Mouse (Mus musculus): ENCODE results near the gene 9230102O04Rik.

The 9230102O04Rik gene

GRCm38 (mm10) chr2:9888913-9889650 lies at the start of gene 9230102O04Rik:
TSS of gene 9230102O04Rik (minus strand) at chr2:9889540.
- in situ Hi-C loops (cut with MboI; ENCODE audit: low pct_unique_long_range_greater_than_20kb in 1 of 2, low sequenced_read_pairs in 2 of 2, unreplicated experiment in 1 of 2) = loop anchor here in 1 of 2 experiments (25.0 kb wide), 1 partner anchor 473 kb away; the partner anchor contains the start of gene Sfmbt2

GRCm38 (mm10) chr2:9935965-9936364 lies 46.6 kb upstream of the 9230102O04Rik start:
- in situ Hi-C loops (cut with MboI; ENCODE audit: low pct_unique_long_range_greater_than_20kb in 1 of 2, low sequenced_read_pairs in 2 of 2, unreplicated experiment in 1 of 2) = no loop called here

- in situ Hi-C loops (cut with MboI; ENCODE audit: low pct_unique_long_range_greater_than_20kb in 1 of 2, low sequenced_read_pairs in 2 of 2, unreplicated experiment in 1 of 2) = no loop called here
Observed at GRCm38 (mm10) chr2:9926905-9927283, 37.6 kb upstream of the 9230102O04Rik start.

DNA sequence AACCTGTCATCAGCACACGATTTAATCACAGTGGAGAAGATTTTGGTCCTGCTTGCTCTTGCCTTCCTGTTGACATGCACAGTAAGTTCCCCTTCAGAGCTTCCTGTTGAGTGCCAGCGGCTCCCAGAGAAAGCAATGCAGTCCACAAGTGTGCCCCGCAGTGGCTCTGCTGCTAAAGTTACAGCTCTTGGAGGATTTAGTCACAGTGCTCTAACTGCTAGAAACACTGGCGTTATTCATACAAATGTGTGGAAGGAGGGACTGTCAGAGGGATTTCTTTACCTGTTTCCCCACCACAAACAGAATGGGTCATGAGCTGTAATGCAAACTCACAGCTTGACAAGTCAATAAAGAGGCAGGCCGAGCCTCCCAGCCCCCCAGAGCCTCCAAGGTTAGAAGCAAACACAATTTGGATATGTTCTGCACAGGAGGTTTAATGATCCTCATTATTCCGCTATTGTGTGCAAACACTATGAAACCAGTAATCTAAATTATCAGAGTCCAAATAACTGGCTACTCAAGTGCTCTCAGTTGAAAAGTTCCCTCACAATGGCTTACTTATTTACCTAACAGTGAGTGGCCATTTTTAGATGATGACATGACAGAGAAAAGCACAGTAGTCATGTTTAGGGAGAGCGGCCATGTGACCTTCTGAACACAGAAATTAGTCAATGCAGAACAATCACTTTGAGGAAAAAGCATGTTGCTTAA lies 37.0 kb upstream of the 9230102O04Rik start:
- in situ Hi-C loops (cut with MboI; ENCODE audit: low pct_unique_long_range_greater_than_20kb in 1 of 2, low sequenced_read_pairs in 2 of 2, unreplicated experiment in 1 of 2) = no loop called here

- in situ Hi-C loops (cut with MboI; ENCODE audit: low pct_unique_long_range_greater_than_20kb in 1 of 2, low sequenced_read_pairs in 2 of 2, unreplicated experiment in 1 of 2) = no loop called here
Observed at GRCm38 (mm10) chr2:9918691-9919471, 29.5 kb upstream of the 9230102O04Rik start.

DNA sequence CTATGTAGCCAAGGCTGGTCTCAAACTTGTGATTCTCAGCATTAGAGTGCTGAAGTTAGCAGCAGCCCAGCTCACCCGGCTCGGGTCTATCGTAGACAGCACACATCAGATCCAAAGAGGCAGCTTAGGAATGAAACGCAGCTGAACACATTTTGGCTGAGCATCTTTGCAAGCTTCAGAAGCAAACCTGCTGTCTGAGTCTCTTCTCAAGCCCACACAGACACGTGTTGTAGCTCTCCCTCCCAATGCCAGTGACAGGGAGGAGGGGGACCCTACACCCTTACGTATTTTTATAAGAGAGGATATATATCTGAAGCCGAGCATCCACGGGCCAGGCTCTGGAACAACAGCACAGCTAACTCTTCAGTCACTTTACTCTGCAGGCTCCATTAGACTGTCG lies 28.3 kb upstream of the 9230102O04Rik start:
- in situ Hi-C loops (cut with MboI; ENCODE audit: low pct_unique_long_range_greater_than_20kb in 1 of 2, low sequenced_read_pairs in 2 of 2, unreplicated experiment in 1 of 2) = no loop called here

DNA sequence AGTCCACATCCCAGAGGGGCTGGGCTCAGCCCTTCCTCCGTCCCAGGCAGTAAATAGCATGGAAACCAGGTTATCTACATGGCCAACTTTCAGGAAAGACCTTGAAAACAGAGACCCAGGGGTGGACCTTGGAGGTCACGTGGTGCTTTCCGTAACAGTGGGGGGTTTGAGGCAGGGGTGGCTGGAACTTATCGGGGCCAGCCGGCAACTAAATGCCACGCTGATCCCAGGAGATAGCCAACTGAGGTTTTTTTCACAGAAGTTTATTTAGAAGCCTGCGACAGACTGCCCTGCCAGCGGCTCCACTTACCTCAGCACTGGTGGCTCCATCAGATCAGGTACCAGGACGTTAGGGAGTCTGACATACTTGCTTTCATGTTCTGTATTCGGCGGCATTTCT lies 16.7 kb upstream of the 9230102O04Rik start:
- in situ Hi-C loops (cut with MboI; ENCODE audit: low pct_unique_long_range_greater_than_20kb in 1 of 2, low sequenced_read_pairs in 2 of 2, unreplicated experiment in 1 of 2) = no loop called here

DNA sequence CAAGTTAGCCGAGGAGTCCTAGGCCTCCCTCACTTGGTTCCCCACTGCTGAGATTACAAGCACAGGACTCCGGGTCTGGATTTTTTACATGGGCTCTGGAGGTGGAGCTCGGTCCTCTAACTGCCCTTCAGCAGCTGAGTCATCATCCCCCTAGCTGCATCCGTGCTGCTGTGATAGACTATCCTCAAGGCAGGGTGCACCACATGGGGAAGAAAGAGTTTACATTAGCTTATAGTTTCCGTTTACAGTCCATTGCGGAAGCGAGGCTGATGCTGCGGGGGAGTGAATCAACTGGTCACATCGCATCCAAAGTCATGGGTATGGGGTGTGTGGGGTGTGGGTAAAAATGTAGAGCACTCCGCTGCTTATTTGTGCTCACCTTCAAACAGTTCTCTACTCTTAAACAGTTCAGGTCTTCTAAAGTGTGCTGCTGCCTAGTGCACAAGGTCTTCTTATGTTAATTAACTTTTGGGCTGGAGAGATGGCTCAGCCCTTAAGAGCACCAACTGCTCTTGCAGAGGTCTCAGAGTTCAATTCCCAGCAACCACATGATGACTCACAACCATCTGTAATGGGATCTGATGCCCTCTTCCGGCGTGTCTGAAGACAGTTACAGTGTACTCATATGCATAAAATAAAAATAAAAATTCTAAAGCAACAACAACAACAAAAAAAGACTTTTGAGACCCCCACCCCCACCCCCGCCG lies 14.7 kb upstream of the 9230102O04Rik start:
- in situ Hi-C loops (cut with MboI; ENCODE audit: low pct_unique_long_range_greater_than_20kb in 1 of 2, low sequenced_read_pairs in 2 of 2, unreplicated experiment in 1 of 2) = no loop called here

DNA sequence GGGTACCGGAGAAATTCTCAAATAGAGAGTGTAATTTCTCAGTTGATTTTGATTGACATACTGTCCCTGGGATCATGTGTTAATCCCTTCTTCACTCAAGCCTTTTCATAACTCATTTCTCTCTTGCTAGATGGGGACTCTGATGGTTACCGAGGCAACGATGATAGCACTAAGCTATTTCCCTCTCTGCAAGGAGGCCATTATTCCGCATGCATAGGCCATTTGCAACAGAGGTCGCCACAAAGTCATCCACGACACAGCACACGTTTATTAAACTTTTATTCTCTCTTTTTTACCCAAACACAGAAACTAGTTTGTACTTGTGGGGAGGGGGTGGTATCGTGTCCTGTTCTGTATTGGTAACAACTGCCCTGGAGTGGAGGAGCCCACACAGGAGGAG lies 8.5 kb upstream of the 9230102O04Rik start:
- in situ Hi-C loops (cut with MboI; ENCODE audit: low pct_unique_long_range_greater_than_20kb in 1 of 2, low sequenced_read_pairs in 2 of 2, unreplicated experiment in 1 of 2) = loop anchor here in 1 of 2 experiments (25.0 kb wide), 1 partner anchor 464 kb away; the partner anchor contains the start of gene Sfmbt2

DNA sequence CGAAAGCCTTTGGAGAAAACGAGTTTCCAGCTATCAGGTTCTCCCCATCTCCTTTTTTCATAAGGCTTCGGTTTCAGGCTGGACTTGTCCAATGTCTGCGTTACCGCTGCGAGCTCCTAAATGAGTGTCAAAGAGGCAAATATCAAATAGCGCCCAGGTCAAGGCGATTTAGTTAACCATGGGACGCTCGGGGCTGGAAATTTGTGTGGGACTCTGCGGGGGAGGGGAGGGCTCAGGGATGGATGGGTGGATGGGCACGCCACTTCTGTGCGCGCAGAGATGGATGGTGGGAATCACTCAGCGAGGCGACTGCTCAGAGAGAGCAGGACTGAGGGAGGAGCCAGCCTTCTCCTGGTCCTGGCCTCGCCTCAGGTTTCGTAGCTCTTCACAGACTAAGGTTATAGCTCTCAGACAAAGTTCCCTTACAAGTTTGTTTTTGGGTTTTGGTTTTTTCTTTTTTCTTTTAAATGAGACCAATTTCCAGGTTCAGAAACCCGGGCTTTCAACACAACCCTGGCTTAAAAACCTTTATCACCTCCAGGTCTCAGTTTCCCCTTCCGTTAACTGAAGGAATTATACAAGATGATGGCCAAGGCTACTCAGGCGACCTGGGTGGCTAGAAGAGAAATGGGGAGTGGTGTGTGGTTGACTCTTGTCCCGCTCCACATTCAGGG lies 6.9 kb upstream of the 9230102O04Rik start:
- in situ Hi-C loops (cut with MboI; ENCODE audit: low pct_unique_long_range_greater_than_20kb in 1 of 2, low sequenced_read_pairs in 2 of 2, unreplicated experiment in 1 of 2) = loop anchor here in 1 of 2 experiments (25.0 kb wide), 1 partner anchor 466 kb away; the partner anchor contains the start of gene Sfmbt2

DNA sequence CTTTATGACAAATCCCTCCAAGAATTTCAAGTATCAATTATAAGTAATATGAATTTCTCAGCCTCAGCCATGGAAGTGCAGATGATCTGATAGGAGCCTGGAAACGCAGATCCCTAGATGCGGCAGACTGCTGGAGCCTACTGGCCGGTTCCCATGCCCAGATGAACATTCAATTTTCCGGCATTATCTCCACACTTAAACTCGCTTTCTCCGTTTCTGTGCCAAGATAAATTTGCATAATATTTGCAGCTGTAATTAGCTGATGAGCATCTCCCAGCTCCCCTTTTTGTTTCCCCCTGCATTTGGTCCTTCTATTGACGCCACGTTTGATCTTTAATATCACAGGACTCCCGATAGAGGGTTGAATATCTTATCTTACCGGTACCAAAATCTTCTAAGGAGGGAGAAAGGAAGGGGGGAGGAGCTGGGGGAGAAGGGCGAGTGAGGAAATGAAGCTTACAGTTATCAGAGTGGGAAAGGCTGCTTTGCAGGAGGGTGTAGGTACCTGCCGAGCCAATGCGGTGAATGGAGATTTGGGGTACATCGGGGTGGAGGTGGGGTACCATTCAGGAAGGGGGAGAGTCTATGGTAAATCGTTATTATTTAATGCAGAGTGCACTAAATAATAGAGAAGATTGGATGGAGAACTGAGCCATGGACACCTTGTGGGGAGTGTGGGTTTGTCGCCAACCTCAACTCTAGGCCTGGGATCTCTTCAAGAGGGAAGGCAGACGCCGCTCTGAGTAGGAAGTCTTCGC lies 5.7 kb upstream of the 9230102O04Rik start:
- in situ Hi-C loops (cut with MboI; ENCODE audit: low pct_unique_long_range_greater_than_20kb in 1 of 2, low sequenced_read_pairs in 2 of 2, unreplicated experiment in 1 of 2) = loop anchor here in 1 of 2 experiments (25.0 kb wide), 1 partner anchor 467 kb away; the partner anchor contains the start of gene Sfmbt2

DNA sequence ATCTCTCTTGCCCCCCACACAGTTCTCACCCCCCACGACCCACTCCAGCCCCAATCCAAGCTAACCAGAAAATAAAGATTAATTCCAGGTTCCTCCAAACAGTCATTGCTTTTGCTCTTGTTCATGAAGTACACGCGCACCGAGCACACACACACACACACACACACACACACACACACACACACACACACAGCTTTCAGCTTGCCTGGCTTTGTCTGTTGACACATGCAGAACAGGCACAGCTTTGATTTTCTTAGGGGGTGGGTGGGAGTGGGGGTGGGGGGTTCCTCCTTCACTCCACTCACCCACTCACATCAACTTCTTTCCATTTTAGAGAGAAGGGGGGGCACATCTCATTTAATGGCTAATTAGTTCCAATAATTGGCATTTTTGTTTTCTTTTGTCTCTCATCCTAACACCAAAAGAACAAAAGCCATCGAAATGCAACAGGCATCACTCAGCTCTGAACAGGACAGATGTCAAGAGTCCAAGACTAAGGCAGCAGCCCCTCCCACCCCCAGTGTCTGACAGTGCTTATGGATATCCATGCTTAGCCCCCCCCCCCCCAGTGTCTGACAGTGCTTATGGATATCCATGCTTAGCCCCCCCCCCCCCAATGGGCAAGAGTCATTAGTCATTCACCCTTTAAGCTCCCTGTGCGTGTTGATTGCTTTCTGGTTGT lies 4.1 kb upstream of the 9230102O04Rik start:
- in situ Hi-C loops (cut with MboI; ENCODE audit: low pct_unique_long_range_greater_than_20kb in 1 of 2, low sequenced_read_pairs in 2 of 2, unreplicated experiment in 1 of 2) = loop anchor here in 1 of 2 experiments (25.0 kb wide), 1 partner anchor 469 kb away; the partner anchor contains the start of gene Sfmbt2

- in situ Hi-C loops (cut with MboI; ENCODE audit: low pct_unique_long_range_greater_than_20kb in 1 of 2, low sequenced_read_pairs in 2 of 2, unreplicated experiment in 1 of 2) = loop anchor here in 1 of 2 experiments (25.0 kb wide), 1 partner anchor 470 kb away; the partner anchor contains the start of gene Sfmbt2
Observed at GRCm38 (mm10) chr2:9892541-9892940, 3.2 kb upstream of the 9230102O04Rik start.

DNA sequence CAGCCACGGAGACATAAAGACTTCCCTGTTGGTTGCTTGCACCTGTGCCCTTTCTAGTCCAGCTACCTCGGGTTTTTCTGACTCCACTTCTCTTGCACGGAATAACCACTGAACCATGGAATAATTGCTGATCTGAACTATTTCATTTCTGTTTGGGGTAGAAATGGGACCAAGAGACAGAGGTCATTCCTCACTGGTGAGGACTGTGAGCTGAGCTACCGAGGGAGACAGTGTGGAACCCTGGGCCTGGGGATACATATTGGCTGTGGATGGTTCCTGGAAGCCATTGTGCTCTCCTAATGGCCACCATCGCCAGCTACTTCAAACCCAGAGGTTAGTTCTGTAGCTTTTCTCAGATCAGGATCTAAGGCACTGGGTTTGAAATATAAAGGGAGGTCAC lies 1.6 kb upstream of the 9230102O04Rik start:
- in situ Hi-C loops (cut with MboI; ENCODE audit: low pct_unique_long_range_greater_than_20kb in 1 of 2, low sequenced_read_pairs in 2 of 2, unreplicated experiment in 1 of 2) = loop anchor here in 1 of 2 experiments (25.0 kb wide), 1 partner anchor 471 kb away; the partner anchor contains the start of gene Sfmbt2

DNA sequence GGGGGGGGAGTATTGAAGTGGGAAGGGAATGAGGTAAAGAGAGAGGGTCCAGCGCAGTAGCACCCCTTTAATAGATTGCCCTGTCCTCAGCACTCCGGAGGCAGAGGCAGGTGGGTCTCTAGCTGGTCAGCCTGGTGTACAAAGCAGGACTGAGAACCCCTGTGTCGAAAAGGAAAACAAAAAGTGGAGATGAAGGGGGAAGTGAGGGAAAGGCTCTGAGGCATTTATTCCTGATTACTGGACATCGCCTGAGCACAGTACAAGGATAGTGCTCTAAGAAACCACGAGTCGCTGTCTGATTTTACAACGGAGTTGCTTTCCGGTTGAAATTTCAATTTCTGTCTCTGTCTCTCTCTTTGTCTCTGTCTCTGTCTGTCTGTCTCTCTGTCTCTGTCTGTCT lies 911 bp upstream of the 9230102O04Rik start:
- in situ Hi-C loops (cut with MboI; ENCODE audit: low pct_unique_long_range_greater_than_20kb in 1 of 2, low sequenced_read_pairs in 2 of 2, unreplicated experiment in 1 of 2) = loop anchor here in 1 of 2 experiments (25.0 kb wide), 1 partner anchor 472 kb away; the partner anchor contains the start of gene Sfmbt2

GRCm38 (mm10) chr2:9889651-9890183 lies 377 bp upstream of the 9230102O04Rik start, which contains the start of gene Gata3:
TSS of gene Gata3 (minus strand) at chr2:9890034.
- in situ Hi-C loops (cut with MboI; ENCODE audit: low pct_unique_long_range_greater_than_20kb in 1 of 2, low sequenced_read_pairs in 2 of 2, unreplicated experiment in 1 of 2) = loop anchor here in 1 of 2 experiments (25.0 kb wide), 1 partner anchor 473 kb away; the partner anchor contains the start of gene Sfmbt2

All from mouse embryonic stem cell (cell line).